Mouse (Mus musculus): ENCODE results near the gene Git1.

The Git1 gene

GRCm38 (mm10) chr11:77502481-77502880 lies 9.1 kb downstream of the Git1 start:
- DNase-seq: peak; percentile 91

GRCm38 (mm10) chr11:77503511-77503910 lies 10.1 kb downstream of the Git1 start:
- DNase-seq: peak; percentile 97

GRCm38 (mm10) chr11:77504377-77504776 lies 11.0 kb downstream of the Git1 start:
- DNase-seq: peak; percentile 90

GRCm38 (mm10) chr11:77505291-77505980 lies 12.1 kb downstream of the Git1 start:
- DNase-seq: peak; percentile 93

- peak; percentile 92 for DNase-seq
Measured at GRCm38 (mm10) chr11:77506273-77506672, 12.9 kb downstream of the Git1 start.

- peak; percentile 91 for DNase-seq
Measured at GRCm38 (mm10) chr11:77506941-77507340, 13.6 kb downstream of the Git1 start.

GRCm38 (mm10) chr11:77507426-77507825 lies 14.1 kb downstream of the Git1 start:
- DNase-seq: peak; percentile 90

GRCm38 (mm10) chr11:77508068-77509021 lies 15.0 kb downstream of the Git1 start:
- DNase-seq: peak; percentile 98

- DNase-seq: peak; percentile 85
Measured at GRCm38 (mm10) chr11:77511336-77511735, 18.0 kb downstream of the Git1 start.

- DNase-seq: peak; percentile 99
Measured at GRCm38 (mm10) chr11:77512891-77513810, 19.8 kb downstream of the Git1 start.

- DNase-seq: no peak
Measured at GRCm38 (mm10) chr11:77513811-77514170, 20.4 kb downstream of the Git1 start.

GRCm38 (mm10) chr11:77514281-77514831 lies 21.0 kb downstream of the Git1 start:
- DNase-seq: peak; percentile 96

GRCm38 (mm10) chr11:77514832-77515636 lies 21.7 kb downstream of the Git1 start, which contains the start of gene Abhd15:
Gene Abhd15 (plus strand): TSS chr11:77515121.
- DNase-seq: peak; percentile 99

- peak; percentile 96 for DNase-seq
Measured at GRCm38 (mm10) chr11:77515637-77516552, 22.5 kb downstream of the Git1 start, which contains the start of gene Trp53i13. Gene Trp53i13 (minus strand): TSS chr11:77515980.

GRCm38 (mm10) chr11:77516553-77517425 lies 23.4 kb downstream of the Git1 start:
- DNase-seq: peak; percentile 84

GRCm38 (mm10) chr11:77518051-77518798 lies 24.9 kb downstream of the Git1 start:
- DNase-seq: peak; percentile 88

- DNase-seq: peak; percentile 98
Measured at GRCm38 (mm10) chr11:77519043-77519442, 25.7 kb downstream of the Git1 start, which contains the start of gene Gm10392. Gene Gm10392 (minus strand): TSS chr11:77519198.

Data from heart, adult 11 months (tissue).